Mouse (Mus musculus): ENCODE results near the gene Atr.

- no peak for TF ChIP-seq CTCF (IDR thresholded peaks at IDR 0.05; ENCODE audit: extremely low read depth, insufficient read depth, insufficient read length, insufficient replicate concordance)
- no peak for TF ChIP-seq POLR2A (IDR thresholded peaks at IDR 0.05; ENCODE audit: low read depth, low read length)
Measured at GRCm38 (mm10) chr9:95815706-95816105, 41.7 kb upstream of the Atr start.

All from spleen, adult 2 months (tissue).